Mouse (Mus musculus) E14TG2a.4 (cell line): Measurements from ENCODE around the gene Fam205a1.

ENCODE experiments used
- H3K27me3 ChIP-seq: 2 replicates; pipeline ENCODE4 v1.6.1; 2014; ENCODE audit warnings: low read length, control low read depth; ENCODE audit not compliant: insufficient read depth
- H3K36me3 ChIP-seq: 2 replicates; pipeline ENCODE4 v1.6.1; 2014; ENCODE audit warnings: low read length, control low read depth; ENCODE audit not compliant: insufficient read depth
- H3K4me1 ChIP-seq: replicated peaks from 2 replicates; pipeline ENCODE4 v1.6.1; 2014; ENCODE audit warnings: low read depth, low read length, control low read depth
- H3K4me3 ChIP-seq: replicated peaks from 2 replicates; pipeline ENCODE4 v1.5.1; 2014; ENCODE audit warnings: mild to moderate bottlenecking, low read length
- H3K9me3 ChIP-seq: 2 replicates; pipeline ENCODE4 v1.6.1; 2014; ENCODE audit warnings: low read length, control low read depth
- CTCF ChIP-seq: conservative IDR thresholded peaks from 2 replicates; pipeline ENCODE4 v1.5.1; 2014; ENCODE audit warnings: low read length
- NANOG ChIP-seq: IDR thresholded peaks from 2 replicates; pipeline ENCODE4 v1.6.1; 2014; ENCODE audit warnings: borderline replicate concordance, low read length, mixed read lengths
- POU5F1 ChIP-seq: IDR thresholded peaks from 2 replicates; pipeline ENCODE4 v1.6.1; 2014; ENCODE audit warnings: low read length, borderline replicate concordance

Fam205a1 gene

DNA sequence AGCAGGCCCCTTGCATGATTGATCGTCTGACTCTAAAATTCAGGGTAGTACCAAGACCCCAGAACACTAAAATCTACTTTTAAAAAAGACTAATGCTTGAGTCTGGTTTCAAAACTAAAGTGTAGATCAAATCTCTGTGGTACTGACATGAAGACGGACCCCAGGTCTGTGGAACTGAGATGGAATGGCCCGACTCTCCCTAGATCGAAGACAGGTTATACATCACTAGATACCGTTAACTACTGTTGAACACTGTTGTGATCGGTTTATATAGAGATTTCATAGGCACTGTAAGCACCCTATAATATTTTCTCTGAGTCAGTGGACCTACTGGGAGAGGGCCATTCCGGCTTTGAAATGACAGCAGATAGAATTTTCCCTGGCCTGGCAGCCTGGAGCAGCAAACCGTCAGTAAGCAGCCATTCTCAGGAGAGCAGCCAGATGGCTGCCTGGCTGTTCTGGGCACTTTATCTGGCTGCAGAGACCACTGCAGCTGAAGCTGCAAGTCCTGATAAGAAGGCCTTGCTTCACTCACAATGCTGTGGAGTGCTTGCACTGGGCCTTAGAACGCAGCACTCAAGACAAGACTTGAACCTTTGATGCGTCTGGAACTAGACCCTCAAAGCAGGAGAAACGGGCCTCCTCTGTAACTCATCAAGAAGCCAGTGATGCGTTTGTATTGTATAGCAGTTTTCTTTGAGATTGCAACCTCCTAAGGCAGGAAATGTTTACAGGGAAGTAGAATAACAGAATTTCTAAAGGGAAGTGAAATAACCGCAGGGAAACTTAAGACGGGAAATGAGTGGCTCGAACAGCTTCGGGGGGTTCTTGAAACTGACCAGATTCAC lies 26.4 kb upstream of the Fam205a1 start:
- H3K27me3 ChIP-seq = no peaks in the 10 kb centered on the region
- no peaks in the 10 kb centered on the region for H3K9me3 ChIP-seq
- no peaks in the 10 kb centered on the region for H3K36me3 ChIP-seq
- TF ChIP-seq NANOG (no peak), CTCF (no peak), POU5F1 (no peak)
- H3K4me1 ChIP-seq = no peaks in the 10 kb centered on the region
- H3K4me3 ChIP-seq = no peak overlapping the region

DNA sequence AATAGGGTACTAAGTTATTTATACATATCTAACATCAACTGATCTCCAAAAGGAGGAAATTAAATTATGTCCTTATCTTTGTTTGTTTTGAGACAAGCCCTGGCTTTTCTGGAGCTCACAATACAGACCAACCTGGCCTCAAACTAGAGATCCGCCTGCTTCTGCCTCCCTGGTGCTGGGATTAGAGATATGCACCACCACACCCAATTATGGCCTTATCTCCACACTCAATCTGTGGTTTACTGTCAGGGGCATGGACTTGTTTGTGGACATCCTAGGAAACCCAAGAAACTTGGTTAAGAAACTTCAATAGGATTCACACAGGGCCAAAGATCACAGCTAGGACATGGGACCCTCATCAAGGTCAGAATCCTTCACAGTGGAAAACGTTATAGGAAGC lies 24.0 kb upstream of the Fam205a1 start:
- TF ChIP-seq CTCF (no peak), NANOG (no peak), POU5F1 (no peak)
- Histone ChIP-seq H3K4me3 (no peak overlapping the region), H3K27me3 (peaks cover 7% of the 10 kb centered on the region; the same call in 1 of the 2 replicates), H3K36me3 (no peaks in the 10 kb centered on the region), H3K4me1 (peaks cover 7% of the 10 kb centered on the region), H3K9me3 (no peaks in the 10 kb centered on the region)

DNA sequence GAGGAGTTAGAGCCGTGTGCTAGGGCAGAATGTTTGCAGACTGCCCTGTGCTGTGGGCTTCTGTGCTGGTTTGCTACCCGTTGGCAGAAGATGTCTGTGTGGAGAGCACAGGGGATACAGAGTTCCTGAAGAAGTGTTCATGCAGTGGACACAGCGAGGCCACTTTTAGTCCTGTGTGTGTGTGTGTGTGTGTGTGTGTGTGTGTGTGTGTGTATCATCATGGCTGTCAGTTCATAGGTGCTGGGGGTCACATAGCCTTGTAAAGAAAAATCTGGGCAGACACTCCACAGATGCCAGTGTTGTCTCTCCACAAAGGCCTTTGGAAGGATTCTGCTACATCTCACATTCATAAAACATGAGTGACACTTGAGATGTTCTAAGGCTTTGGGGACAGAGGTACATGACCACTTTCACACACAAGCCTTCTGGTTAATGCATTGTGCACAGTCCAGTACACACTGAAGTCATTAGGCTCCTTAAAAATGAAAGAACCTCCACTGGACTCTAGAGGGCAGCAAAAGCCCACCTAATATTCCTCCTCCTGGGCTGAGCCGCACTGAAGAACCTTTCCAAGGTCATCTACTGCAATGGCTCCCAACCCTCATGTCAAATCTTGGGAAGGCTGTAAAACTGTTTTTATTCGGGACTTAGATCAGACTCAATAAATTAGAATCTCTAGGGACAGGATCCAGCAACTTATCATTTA lies 23.1 kb upstream of the Fam205a1 start:
- Histone ChIP-seq H3K4me3 (no peak overlapping the region), H3K27me3 (peaks cover 8% of the 10 kb centered on the region; the same call in 1 of the 2 replicates), H3K36me3 (no peaks in the 10 kb centered on the region), H3K4me1 (peaks cover 12% of the 10 kb centered on the region), H3K9me3 (no peaks in the 10 kb centered on the region)
- TF ChIP-seq NANOG (no peak), CTCF (peak; percentile 38)

DNA sequence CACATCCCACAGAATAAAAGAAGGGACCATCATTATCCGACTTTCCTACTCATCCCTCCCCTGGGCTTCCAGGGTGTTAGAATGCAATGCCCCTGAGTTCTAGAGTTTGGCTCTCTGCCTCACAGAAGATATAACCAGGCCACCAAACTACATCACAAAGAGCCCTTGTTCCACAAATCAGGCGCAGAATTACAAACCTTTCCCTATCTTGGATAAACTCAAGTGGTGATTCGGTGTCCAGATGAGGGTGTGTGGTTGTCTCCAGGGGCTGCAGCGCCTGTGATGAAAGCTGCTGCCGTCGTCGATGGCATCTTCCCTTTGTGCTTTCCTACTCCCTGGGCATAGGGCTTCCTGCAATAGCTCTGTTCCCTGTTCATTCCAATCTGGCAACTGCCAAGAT lies 20.4 kb upstream of the Fam205a1 start, which contains the start of gene Fam205c:
Gene Fam205c, minus strand, starts transcription at position 101 of the 400 bp plus-strand sequence.
- no peak for TF ChIP-seq POU5F1
- no peak for TF ChIP-seq CTCF
- TF ChIP-seq NANOG = no peak
- Histone ChIP-seq H3K4me1 (peaks cover 13% of the 10 kb centered on the region), H3K4me3 (no peak within 1 kb of the TSS), H3K27me3 (peaks cover 16% of the 10 kb centered on the region), H3K36me3 (no peaks in the 10 kb centered on the region), H3K9me3 (no peaks in the 10 kb centered on the region)

DNA sequence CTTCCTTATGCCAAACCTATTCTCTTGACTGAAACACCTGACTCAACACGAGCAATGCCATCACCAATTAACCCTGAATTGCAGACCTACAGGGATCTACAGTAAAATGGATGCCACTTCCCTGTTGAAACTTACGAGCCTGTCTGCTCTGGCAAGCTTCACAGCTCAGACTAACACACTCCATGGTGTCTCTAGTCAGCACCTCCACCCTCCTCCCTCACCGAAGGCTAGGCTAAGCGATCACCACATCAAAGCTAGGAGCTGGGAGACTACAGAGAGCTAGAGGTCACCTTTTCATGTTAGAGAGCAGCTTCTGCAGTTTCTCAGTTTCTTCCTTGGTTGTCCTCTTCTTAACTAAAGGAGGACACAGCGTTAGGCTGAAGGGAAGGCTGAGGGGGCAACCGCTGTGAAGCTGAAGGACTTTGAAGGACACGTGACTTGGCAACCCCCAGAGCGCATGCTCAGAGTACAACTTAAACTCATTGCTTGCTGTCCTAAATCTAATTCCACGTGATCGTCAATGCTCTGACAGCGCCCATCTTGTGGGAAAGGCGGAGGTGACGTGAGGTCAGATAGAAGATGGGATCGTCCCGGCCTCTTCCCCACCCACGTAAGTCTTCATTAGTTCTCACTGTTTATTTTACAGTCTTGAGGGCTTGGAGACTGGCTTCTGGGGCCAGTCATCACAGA lies 19.2 kb upstream of the Fam205a1 start:
- Histone ChIP-seq H3K36me3 (no peaks in the 10 kb centered on the region), H3K9me3 (no peaks in the 10 kb centered on the region), H3K27me3 (peaks cover 16% of the 10 kb centered on the region), H3K4me1 (peaks cover 13% of the 10 kb centered on the region), H3K4me3 (no peak overlapping the region)
- TF ChIP-seq NANOG (no peak), POU5F1 (no peak), CTCF (no peak)

DNA sequence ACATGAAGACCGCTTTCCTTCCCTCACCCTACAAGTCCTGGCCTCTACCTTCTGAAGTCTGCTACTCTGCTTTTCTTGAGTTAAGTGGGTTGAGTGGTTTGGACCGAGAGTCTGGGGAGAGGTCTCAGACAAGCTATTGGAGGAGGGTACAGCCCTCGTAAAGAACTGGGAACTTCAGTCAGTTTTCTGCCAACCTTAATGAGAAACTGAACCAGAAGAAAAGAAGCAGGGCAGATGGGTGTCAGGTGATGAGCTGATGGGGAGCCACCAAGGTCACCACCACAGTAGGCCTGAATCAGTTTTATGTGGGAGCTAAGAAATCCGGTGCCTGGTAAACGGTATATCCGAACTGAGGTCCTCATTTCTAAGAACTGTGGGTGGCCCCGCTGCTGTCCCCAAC lies 18.5 kb upstream of the Fam205a1 start:
- no peak for TF ChIP-seq CTCF
- H3K9me3 ChIP-seq = no peaks in the 10 kb centered on the region
- no peak overlapping the region for H3K4me3 ChIP-seq
- peaks cover 16% of the 10 kb centered on the region for H3K27me3 ChIP-seq
- peaks cover 13% of the 10 kb centered on the region for H3K4me1 ChIP-seq
- H3K36me3 ChIP-seq = no peaks in the 10 kb centered on the region

DNA sequence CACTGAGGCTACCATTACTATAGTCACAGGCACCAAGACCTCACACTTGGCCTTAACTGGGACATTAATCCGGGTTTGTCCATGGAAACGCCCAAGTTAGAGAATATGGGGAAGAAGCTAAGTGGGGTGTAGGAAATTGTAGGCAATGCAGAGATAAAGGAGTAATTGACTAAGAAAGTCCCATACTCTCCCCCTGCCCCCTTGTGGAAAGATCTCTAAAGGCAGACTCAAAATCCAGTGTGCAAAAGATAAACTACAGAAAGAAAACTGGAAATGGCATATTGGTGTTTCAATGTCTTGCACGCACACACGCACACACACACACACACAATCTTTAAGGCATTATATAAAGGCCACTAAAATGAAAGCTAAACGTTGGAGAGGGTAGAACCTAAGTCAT lies 17.1 kb upstream of the Fam205a1 start:
- H3K4me1 ChIP-seq = peaks cover 19% of the 10 kb centered on the region
- TF ChIP-seq NANOG (no peak), POU5F1 (no peak), CTCF (no peak)
- H3K27me3 ChIP-seq = peaks cover 16% of the 10 kb centered on the region
- H3K4me3 ChIP-seq = no peak overlapping the region
- H3K36me3 ChIP-seq = no peaks in the 10 kb centered on the region
- H3K9me3 ChIP-seq = no peaks in the 10 kb centered on the region

DNA sequence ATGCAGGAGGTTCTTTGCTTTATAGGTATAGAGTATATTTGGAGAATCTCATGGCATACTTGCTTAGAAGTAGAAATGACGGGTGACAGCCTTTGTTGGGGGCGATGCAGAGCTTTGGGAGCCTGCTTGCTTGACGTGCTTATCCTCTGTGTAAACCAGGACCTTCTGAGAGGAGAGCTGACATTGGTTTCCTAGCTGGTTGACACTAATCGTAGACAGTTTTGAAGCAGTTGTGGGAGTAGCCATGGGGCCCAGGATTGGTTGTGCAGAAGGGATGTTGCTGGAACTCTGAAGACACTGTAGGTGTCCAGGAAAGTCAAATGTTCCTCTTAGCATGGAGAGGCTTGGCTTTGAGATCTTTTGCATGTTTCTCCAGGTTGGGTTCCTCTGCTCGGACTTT lies 14.5 kb upstream of the Fam205a1 start:
- Histone ChIP-seq H3K27me3 (peaks cover 12% of the 10 kb centered on the region), H3K4me1 (peaks cover 25% of the 10 kb centered on the region), H3K36me3 (no peaks in the 10 kb centered on the region), H3K9me3 (no peaks in the 10 kb centered on the region), H3K4me3 (no peak overlapping the region)
- TF ChIP-seq CTCF (no peak), POU5F1 (no peak), NANOG (no peak)
